In the genomic region with DNA sequence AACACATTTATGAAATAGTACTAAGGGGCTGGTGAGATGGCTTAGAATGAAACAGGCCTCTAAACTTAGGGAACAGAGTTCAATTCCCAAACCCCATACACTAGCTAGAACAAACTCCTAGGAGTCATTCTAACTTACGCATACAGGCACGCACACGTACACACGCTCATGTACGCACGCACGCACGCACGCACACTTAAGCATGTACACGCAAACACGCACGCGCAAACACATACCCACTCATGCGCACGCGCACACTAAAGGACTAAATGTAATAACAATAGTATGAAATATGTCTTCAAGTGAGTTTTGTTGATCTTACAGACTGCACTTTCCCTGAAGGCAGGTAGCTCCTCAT, we compare ENCODE assay signal across 8 mouse cellular contexts.
DNase-seq lines count a peak whose midpoint lies in the region; ATAC-seq and TF ChIP-seq lines count a peak whose summit lies in the region.

No protein-coding gene starts in this region.

- no peak for TF ChIP-seq POLR2A in cortical plate, adult 2 months (IDR thresholded peaks at IDR 0.05; ENCODE audit: extremely low read depth, insufficient read depth, low read length)

- intact Hi-C loops in heart, postnatal 36 days (cut with DNase I): no loop called here

- H3K9ac ChIP-seq in heart, embryonic 15.5 days: peak overlapping the region; percentile 61; the same call in 1 of the 2 replicates
- H3K9ac ChIP-seq in hindbrain, postnatal 0 days (replicated peaks; ENCODE audit: low read length): no peak overlapping the region
- no peak overlapping the region for H3K9ac ChIP-seq in midbrain, embryonic 13.5 days (replicated peaks)

- 79% methylated on average over 16 of the region's 16 CpGs for WGBS in heart, embryonic 15.5 days
- WGBS in hindbrain, postnatal 0 days: 84% methylated on average over 16 of the region's 16 CpGs
- WGBS in midbrain, embryonic 13.5 days: 80% methylated on average over 16 of the region's 16 CpGs

- peak overlapping the region; percentile 81 for H3K4me2 ChIP-seq in heart, embryonic 15.5 days
- peak overlapping the region; percentile 57 for H3K4me2 ChIP-seq in hindbrain, postnatal 0 days (ENCODE audit: low read depth, low read length)
- H3K4me2 ChIP-seq in midbrain, embryonic 13.5 days (replicated peaks): peak overlapping the region; percentile 56; the same call in 1 of the 2 replicates

- no peaks in the 10 kb centered on the region for H3K27me3 ChIP-seq in heart, embryonic 15.5 days
- no peaks in the 10 kb centered on the region for H3K27me3 ChIP-seq in hindbrain, postnatal 0 days (ENCODE audit: insufficient read depth, low read length)
- no peaks in the 10 kb centered on the region for H3K27me3 ChIP-seq in midbrain, embryonic 13.5 days

- no peak for TF ChIP-seq CTCF in cortical plate, adult 2 months (IDR thresholded peaks at IDR 0.05; ENCODE audit: extremely low read depth, insufficient read depth, low read length)
- no peak for TF ChIP-seq CTCF in hindbrain, postnatal 0 days (IDR thresholded peaks at IDR 0.05; ENCODE audit: low read depth)

- peaks cover 17% of the 10 kb centered on the region for H3K36me3 ChIP-seq in heart, embryonic 15.5 days
- peaks cover 6% of the 10 kb centered on the region; the same call in 1 of the 2 replicates for H3K36me3 ChIP-seq in hindbrain, postnatal 0 days (ENCODE audit: insufficient read depth, low read length)
- peaks cover 8% of the 10 kb centered on the region for H3K36me3 ChIP-seq in midbrain, embryonic 13.5 days

- H3K4me3 ChIP-seq in heart, embryonic 15.5 days: peak overlapping the region; percentile 65
- peak overlapping the region; percentile 48; the same call in 1 of the 2 replicates for H3K4me3 ChIP-seq in cortical plate, adult 2 months (ENCODE audit: insufficient read depth, low read length)
- 0 out of 2 replicates have a peak overlapping the region, but pooled peaks have one; percentile 39 for H3K4me3 ChIP-seq in hindbrain, postnatal 0 days (ENCODE audit: low read length)
- H3K4me3 ChIP-seq in midbrain, embryonic 13.5 days (replicated peaks): peak overlapping the region; percentile 45; the same call in 1 of the 2 replicates

- DNase-seq in heart, postnatal 36 days: no peak
- DNase-seq in hindbrain, postnatal 0 days (ENCODE audit: low spot score): no peak
- DNase-seq in adrenal gland, adult 18-20 months (ENCODE audit: low spot score in 2 of 2): no peak
- no peak for DNase-seq in urinary bladder, postnatal 4 days (ENCODE audit: low spot score in 2 of 2)

- peaks cover 8% of the 10 kb centered on the region for H3K4me1 ChIP-seq in heart, embryonic 15.5 days (replicated peaks)
- peaks cover 2% of the 10 kb centered on the region; the same call in 1 of the 2 replicates for H3K4me1 ChIP-seq in cortical plate, adult 2 months (ENCODE audit: control insufficient read depth, insufficient read depth, low read length)
- H3K4me1 ChIP-seq in hindbrain, postnatal 0 days (ENCODE audit: insufficient read depth, low read length): no peaks in the 10 kb centered on the region
- no peaks in the 10 kb centered on the region; the same call in 1 of the 2 replicates for H3K4me1 ChIP-seq in midbrain, embryonic 13.5 days (replicated peaks)

- H3K27ac ChIP-seq in heart, embryonic 15.5 days: no peak overlapping the region
- H3K27ac ChIP-seq in cortical plate, adult 2 months (ENCODE audit: insufficient read depth, low read length): no peak overlapping the region
- H3K27ac ChIP-seq in hindbrain, postnatal 0 days: no peak overlapping the region
- H3K27ac ChIP-seq in midbrain, embryonic 13.5 days: no peak overlapping the region

- ATAC-seq in heart, embryonic 15.5 days (replicated peaks; ENCODE audit: insufficient number of reproducible peaks, insufficient read depth, low FRiP score, low read depth): 0 out of 2 replicates have a peak, but pooled peaks have one; percentile 25
- peak; percentile 60; the same call in 1 of the 2 replicates for ATAC-seq in hindbrain, postnatal 0 days
- peak; percentile 51 for ATAC-seq in midbrain, embryonic 13.5 days
- ATAC-seq in cerebellum, adult (ENCODE audit: insufficient number of reproducible peaks, low FRiP score, low TSS enrichment): no peak

- H3K9me3 ChIP-seq in heart, embryonic 15.5 days (replicated peaks): 0 out of 2 replicates have a peak, but pooled peaks cover 3% of the 10 kb centered on the region
- no peaks in the 10 kb centered on the region for H3K9me3 ChIP-seq in hindbrain, postnatal 0 days (ENCODE audit: low read length)
- no peaks in the 10 kb centered on the region; the same call in 1 of the 2 replicates for H3K9me3 ChIP-seq in midbrain, embryonic 13.5 days
